Mouse (Mus musculus) kidney, postnatal 10 days (tissue): ENCODE measurements at regions not wholly inside any gene's neighbourhood (a gene's known extent, or its start where the extent isn't known, plus 50 kb on each side); places are given as distances from the start of the nearest gene placed in this dataset.
A peak's percentile ranks its signal among the peaks of the same experiment; 100 is the strongest.

ENCODE experiments used
- DNase-seq: peaks from one replicate; pipeline ENCODE4 v3.0.0; 2021; ENCODE audit warnings: mixed read lengths

GRCm38 (mm10) chr12:39952854-39953253 lies 85.0 kb downstream of the Arl4a start:
- no peak for DNase-seq

GRCm38 (mm10) chr12:39951911-39952310 lies 85.9 kb downstream of the Arl4a start:
- no peak for DNase-seq

- peak; percentile 15 for DNase-seq
Observed at GRCm38 (mm10) chr12:39950270-39950801, 87.5 kb downstream of the Arl4a start.

- no peak for DNase-seq
Observed at GRCm38 (mm10) chr12:39942910-39943309, 94.9 kb downstream of the Arl4a start.

- DNase-seq = no peak
Observed at GRCm38 (mm10) chr12:39941162-39941561, 96.7 kb downstream of the Arl4a start.

- no peak for DNase-seq
Observed at GRCm38 (mm10) chr12:39939017-39939416, 98.8 kb downstream of the Arl4a start.

GRCm38 (mm10) chr12:39938211-39938610 lies 99.6 kb downstream of the Arl4a start:
- DNase-seq = no peak

GRCm38 (mm10) chr12:39936331-39936730 lies 101.5 kb downstream of the Arl4a start:
- no peak for DNase-seq

GRCm38 (mm10) chr12:39935775-39936174 lies 102.0 kb downstream of the Arl4a start:
- DNase-seq = no peak

GRCm38 (mm10) chr12:39934877-39935276 lies 102.9 kb downstream of the Arl4a start:
- DNase-seq = no peak

GRCm38 (mm10) chr12:39931251-39931650 lies 106.6 kb downstream of the Arl4a start:
- no peak for DNase-seq

- DNase-seq = no peak
Observed at GRCm38 (mm10) chr12:39927902-39928301, 109.9 kb downstream of the Arl4a start.

GRCm38 (mm10) chr12:39927014-39927413 lies 110.8 kb downstream of the Arl4a start:
- DNase-seq = no peak

- no peak for DNase-seq
Observed at GRCm38 (mm10) chr12:39921481-39921880, 116.3 kb downstream of the Arl4a start.

GRCm38 (mm10) chr12:39920466-39920913 lies 117.3 kb downstream of the Arl4a start:
- peak; percentile 74 for DNase-seq

GRCm38 (mm10) chr12:39919909-39920308 lies 117.9 kb downstream of the Arl4a start:
- no peak for DNase-seq

- no peak for DNase-seq
Observed at GRCm38 (mm10) chr12:39888493-39888892, 149.3 kb downstream of the Arl4a start.

- DNase-seq = no peak
Observed at GRCm38 (mm10) chr12:39885366-39885765, 152.5 kb downstream of the Arl4a start.

- no peak for DNase-seq
Observed at GRCm38 (mm10) chr12:39880309-39880708, 157.5 kb downstream of the Arl4a start.

GRCm38 (mm10) chr12:39873917-39874316 lies 163.9 kb downstream of the Arl4a start:
- DNase-seq = peak; percentile 30

- no peak for DNase-seq
Observed at GRCm38 (mm10) chr12:39861797-39862196, 176.0 kb downstream of the Arl4a start.

- no peak for DNase-seq
Observed at GRCm38 (mm10) chr12:39851610-39852009, 186.2 kb downstream of the Arl4a start.

- no peak for DNase-seq
Observed at GRCm38 (mm10) chr12:39849346-39850058, 188.3 kb downstream of the Arl4a start.

GRCm38 (mm10) chr12:39840615-39841014 lies 197.2 kb downstream of the Arl4a start:
- no peak for DNase-seq

- no peak for DNase-seq
Observed at GRCm38 (mm10) chr12:39840179-39840578, 197.6 kb downstream of the Arl4a start.
